Mouse (Mus musculus) neural tube, embryonic 10.5 days (tissue): ENCODE measurements around the gene Wwox.

ENCODE experiments used
- DNase-seq: peaks from one replicate; pipeline ENCODE4 v3.0.0-alpha.2; 2017; ENCODE audit warnings: low spot score; ENCODE audit errors: extremely low spot score

Gene Wwox

DNA sequence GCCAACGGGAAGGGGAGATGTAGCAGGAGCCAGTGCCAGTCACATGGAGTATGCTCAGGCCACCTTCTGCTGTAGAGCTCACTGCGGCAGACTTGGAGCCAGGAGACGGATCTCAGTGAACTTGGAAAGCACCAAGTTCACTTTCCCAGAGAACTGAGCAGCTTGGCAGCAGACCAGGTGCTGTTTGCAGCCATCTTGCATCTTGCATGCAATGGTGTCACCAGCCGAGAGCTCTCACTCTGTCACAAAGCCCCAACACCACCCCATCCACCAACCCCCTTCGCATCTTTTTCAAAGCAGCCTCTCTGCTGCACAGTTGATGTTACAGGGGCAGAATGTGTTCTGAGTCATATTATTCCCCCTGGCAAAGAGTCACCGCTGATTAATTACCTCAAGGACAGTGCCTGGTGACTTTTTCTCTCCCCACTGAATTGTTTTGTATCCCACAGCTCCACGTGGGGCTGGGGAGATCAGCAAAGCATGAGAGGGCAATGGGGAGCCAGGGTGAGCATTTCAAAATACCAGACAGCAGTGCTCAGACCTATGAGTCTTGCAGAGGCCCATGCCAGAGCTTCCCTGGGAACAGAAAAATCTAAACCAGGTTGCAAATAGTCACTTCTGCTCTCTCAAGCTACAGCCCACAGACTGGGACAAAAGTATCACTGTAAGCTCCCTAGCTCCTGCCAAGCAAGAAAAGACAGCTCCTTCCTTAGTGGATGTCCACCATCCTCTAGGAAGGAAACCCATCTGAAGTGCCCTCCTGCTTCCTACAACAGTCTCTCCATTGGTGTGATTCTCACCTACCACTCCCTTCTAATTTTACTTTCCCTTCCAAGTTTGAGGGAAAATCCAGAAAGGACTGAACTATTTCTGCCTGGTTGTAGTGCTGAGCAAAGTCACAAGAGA is 642.1 kb downstream of the Wwox start:
- no peak for DNase-seq

GRCm38 (mm10) chr8:115088162-115088561 is 648.7 kb downstream of the Wwox start:
- DNase-seq = no peak

DNA sequence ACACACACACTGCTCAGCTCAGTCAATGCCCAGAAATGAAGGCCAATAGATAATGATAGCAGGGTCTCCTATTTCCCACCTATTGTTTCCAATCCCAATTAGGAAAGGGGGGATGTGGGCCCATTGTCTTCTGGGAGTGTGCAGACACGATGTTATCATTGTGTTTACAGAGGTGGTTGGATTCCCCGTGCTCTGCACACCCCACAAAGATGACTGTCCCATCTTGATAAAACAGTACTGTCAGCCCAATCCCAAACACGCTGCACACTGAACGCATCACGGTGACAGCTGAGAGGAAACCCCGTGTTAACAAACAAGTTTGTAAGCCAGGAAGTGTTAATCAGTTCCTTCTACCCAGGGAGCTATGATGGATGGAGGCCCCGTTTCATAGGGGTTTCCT is 650.3 kb downstream of the Wwox start:
- DNase-seq = no peak

DNA sequence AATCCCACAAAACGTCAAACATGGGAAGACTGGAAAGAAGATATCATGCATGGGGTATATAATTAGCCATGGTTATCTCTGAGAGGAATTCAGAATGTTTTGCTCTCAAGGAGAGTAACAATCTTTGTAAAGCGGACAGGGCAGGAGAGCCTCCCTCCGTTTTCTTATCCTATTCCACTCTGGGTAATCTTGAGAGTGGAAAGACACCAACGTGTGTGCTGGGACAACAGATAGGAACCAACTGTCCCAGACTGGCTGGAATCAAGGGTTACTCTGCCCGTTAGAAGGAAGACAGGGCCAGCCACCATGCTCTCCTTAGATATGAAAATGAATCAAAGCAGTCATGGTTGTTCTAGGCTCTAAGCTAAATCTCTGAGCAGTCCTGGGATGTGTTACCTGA is 650.7 kb downstream of the Wwox start:
- no peak for DNase-seq

DNA sequence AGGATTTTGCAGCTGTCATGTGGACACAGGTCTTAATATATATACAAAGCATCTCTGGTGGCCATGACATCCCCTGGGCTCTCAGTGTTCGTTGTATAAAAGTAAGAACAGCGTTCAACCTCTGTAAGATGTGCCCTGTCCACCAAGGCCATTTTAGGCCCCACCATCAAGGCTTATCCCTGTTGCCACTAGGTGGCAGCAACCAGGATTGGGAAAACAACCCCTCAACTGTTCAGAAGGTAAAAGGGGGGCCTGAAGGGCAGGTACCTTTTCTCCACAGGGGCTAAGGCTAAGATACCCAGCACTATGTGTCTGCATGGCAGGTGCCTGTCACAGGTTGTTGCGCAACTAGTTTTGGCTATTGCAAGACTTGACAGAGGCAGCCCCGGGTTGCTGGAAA is 656.1 kb downstream of the Wwox start:
- DNase-seq = no peak

DNA sequence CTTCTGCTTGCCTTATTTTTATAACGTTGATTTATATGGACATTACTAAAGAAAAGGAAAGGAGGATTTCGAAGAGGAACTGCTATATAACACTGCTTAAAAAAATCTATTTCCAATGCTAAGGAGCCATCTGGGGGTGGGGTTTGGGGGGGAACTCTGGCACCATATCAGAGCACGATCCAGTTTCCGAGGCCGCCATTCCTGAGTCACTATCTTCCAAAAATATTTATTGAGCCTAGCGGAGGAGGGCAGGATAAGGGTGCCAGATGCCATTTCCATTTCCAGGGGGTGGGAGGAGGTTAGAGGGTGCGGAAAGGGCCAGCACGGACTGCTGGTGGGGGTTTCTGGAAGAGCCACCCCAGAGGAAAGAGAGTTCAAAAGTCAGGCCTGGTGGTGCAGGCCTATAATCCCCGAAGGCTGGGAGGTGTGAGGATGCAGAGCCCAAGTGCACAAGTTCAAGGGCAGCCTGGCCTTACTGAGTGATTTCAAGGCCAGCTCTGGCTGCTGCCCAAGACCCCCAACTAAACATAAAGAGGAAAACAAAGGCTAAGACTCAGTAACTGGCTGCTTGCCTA is 658.6 kb downstream of the Wwox start:
- no peak for DNase-seq

DNA sequence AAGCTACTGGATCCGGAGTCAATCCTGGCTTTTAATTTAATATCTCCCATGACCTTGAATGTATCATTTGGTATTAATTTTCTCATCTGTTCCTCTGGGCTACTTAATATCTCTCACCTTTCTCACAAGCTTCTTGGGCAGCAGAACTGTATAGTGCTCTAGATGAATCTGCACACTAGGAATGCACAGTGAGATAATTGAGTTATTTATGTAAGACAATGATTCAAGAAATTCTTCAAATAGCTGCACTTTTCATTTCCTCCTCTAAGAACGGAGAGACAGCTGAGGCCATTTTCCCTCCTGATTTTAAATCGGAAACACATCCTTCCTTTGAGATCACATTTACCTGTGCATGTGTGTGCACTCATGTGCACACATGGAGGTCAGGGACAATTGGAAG is 669.9 kb downstream of the Wwox start:
- no peak for DNase-seq

DNA sequence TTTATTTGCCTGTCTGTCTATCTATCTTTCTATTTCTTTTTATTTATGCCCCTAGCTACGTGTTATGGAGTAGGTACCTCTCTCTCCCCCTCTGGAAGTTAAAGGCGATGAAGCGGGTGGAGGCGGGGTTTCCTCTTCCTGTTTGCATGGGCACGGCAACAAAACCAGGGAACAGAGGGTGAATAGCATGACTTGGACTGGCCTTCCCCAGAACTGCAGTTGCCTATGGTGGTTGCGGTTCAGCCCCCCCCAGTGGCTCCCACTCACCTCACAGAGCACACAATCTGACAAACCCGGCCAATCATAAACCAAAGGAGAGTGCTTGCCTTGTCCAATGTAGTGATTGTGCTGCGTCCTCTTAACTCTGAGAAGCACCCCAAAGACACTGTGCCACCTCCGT is 671.0 kb downstream of the Wwox start:
- DNase-seq = no peak

DNA sequence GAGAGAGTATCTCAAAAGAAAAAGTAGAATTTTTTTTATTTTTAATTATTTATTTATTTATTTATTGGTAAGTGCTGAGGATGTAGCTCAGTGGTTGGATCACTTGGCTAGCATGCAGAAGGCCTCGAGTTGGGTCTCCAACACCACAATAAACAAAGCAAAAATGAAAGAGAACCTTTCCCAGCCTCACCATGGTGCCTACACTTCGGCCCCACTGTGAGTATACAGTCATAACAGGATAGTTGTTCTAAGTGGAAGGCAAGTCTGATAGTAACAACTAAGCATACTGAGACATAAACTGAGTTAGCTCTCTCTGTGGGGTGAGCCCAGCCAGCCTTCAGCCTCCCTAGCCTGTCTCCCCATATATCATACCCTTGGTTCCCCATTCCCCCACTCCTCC is 672.6 kb downstream of the Wwox start:
- no peak for DNase-seq

DNA sequence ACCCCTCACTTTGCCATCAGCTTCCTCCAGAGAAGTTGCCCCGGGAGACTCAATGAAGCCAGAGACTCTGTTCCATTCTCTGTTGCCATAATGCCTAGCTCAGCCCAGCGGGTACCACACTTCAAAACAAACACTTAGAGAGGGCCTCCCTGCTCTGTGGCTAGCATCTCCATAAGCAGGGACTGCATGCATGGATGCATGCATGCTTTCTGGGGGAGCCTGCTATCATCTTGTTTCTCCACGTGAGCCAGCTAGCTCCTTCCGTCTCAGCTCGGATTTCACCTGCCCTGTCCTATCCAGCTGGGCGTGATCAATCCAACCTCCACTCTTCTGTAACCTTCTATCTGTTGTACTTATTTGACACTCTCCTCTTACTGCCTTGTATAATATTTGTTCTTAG is 675.0 kb downstream of the Wwox start:
- no peak for DNase-seq

GRCm38 (mm10) chr8:115126081-115126480 is 686.6 kb downstream of the Wwox start:
- no peak for DNase-seq

DNA sequence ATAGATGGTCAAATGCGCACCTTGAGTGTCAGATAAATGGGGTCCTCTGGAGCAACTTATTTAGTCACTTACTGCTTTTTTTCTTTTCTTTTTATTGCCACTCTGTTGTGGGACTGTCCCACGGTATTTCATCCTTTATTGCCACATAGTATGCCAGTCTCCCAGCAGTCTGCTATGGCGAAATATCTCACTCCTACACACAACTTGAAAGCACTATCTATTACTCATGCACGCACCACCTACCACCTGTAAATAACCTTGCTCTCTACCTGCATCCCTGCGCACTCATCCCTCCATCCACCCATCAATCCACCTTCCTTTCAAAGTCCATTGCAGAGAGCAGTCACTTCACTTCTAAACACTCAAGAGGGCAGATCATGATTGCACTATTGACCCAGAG is 687.2 kb downstream of the Wwox start:
- DNase-seq = no peak

DNA sequence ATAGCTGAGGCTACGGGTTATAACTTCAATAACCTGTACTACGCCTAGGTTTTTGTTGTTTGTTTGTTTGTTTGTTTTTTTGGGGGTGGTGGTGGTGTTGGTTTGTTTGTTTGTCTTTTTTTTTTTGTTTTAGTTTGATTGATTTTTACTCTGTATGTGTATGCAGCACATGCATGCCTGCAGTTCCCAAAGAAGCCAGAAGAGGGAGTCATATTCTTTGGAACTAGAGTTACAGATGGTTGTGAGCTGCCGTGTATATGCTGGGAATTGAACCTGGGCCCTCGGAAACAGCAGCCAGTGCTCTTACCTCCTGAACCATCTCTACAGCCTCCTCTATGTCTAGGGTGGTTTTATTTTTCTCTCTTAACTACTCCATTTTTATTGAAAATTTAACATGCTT is 689.9 kb downstream of the Wwox start:
- no peak for DNase-seq

- DNase-seq = no peak
Observed at GRCm38 (mm10) chr8:115133119-115133518, 693.7 kb downstream of the Wwox start.

DNA sequence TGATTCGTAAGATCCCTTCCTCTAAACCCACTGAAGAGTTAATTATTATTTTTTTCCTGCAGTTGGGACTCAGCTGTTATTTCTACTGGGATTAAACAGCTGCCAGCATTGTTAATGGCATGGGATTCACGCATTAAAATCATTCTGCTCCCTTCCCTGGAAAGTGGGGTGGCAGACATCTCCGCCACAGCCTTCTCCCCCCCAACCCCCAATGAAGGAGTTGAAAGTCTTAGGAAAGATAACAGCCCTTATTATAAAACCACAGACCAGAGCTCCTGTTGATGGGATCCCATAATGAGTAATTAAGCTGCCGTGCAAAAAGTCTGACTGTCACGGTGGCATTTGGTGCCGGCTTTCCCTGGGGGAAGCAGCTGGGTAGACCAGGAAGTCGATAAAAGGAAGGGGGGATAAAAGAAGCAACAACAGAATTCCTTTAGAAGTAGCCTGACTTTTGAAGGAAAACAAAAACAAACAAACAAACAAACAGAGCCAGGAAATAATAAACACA is 694.3 kb downstream of the Wwox start:
- no peak for DNase-seq

DNA sequence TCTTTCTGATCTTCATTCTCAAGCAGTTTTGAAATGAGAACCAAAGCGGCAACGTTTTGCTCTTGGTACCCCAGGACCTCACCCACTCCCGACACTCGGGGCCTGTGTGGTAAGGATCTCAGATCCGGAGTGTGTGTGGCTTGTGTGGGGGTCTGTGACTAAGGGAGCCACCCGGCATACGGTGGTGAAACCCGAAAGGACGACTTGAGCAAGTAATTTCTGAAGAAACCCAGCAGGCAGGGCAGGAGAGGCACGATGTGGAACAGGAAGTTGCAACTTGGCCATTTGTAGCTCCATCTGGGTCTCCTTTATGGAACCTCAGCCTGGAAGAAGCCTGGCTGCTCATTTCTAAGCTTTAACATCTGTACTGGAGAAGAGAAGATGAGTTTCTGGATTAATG is 697.4 kb downstream of the Wwox start:
- no peak for DNase-seq

- DNase-seq = no peak
Observed at GRCm38 (mm10) chr8:115141614-115142013, 702.2 kb downstream of the Wwox start.

DNA sequence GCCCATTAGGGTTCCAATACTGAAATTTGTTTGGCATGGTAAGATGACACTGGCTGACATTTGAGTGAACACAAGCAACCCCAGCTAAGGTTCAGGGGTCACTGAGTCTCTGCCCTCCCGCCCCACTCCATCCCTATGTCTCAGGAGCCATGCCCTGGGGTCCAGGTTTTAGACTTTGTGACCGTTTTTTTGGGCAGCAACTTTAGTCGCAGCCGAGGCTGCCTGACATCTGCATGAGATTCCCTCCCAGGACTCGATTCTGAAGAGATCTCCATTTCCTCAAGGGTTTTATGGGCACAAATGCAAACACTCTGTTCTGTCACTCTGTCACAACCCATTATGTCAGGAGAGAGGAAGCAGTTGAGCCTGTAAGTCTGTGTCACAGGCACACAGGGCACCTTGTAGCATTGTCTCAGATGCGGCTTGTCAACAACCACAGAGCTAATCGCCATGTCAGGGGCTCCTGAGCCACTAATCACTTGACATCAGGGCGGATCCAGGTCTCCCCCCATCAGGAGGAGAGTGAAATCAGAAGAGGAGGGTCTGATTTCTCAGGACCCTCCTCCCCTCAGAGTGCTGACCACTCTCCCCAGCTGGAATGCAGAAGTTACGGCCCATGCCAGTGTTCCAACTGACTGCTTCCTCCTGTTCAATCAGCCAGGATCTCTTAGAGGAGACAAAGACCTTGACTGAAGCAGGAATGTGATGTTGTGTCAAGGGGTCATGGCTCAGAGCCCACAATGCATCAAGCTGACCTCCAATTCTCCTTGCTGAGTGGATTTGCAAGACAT is 704.3 kb downstream of the Wwox start:
- no peak for DNase-seq

DNA sequence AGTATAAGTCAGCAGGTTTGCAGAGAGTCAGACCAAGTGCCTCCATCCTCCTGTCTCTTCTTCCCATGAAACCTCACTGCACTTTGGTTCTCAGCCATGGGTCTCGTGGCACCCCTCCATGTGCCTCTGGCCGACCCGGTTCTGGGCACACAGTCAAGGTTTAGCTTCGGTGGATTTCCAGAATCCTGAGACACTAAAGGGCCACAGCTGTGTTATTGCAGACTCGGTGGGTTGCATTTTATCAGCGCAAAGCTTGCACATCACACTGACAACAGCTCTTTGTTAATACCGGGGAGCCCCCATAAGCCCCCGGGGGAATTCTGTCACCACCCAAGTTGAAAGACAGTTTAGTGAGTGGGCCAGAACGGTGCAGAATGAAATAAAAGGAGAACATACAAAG is 707.6 kb downstream of the Wwox start:
- DNase-seq = no peak

GRCm38 (mm10) chr8:115150446-115151109 is 711.1 kb downstream of the Wwox start:
- no peak for DNase-seq

DNA sequence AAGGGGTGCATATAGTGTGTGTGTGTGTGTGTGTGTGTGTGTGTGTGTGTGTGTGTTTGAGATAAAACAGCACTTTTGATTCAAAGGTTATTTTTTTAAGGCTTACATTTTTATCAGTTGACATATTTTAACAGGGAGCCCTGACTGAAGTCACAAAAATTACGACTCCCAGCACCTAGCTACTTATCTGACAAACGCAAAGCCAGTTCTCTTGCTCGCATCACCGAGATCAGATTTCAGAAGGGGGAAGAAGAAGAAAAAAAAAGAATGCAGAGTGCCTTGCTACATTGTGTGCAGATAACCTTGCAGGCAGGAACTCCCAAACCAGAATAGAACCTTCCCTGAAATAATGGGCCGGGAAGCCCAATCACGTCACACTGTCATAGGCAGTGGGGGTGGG is 712.0 kb downstream of the Wwox start:
- DNase-seq = no peak

- DNase-seq = no peak
Observed at GRCm38 (mm10) chr8:115154096-115154495, 714.6 kb downstream of the Wwox start.
